Mouse (Mus musculus) liver, postnatal 0 days (tissue): ENCODE results near the gene Ppp1r16b.

Source experiments
- CTCF ChIP-seq: sonication (generic); IDR thresholded peaks from 2 replicates; pipeline ENCODE4 v1.5.1; 2016; ENCODE audit warnings: antibody characterized with exemption, low read depth
- EP300 ChIP-seq: IDR thresholded peaks from 2 replicates; pipeline ENCODE4 v1.6.1; 2016; ENCODE audit warnings: antibody characterized with exemption, low read depth, mild to moderate bottlenecking

GRCm38 (mm10) chr2:158735340-158735739 is 70.1 kb downstream of the Ppp1r16b start:
- TF ChIP-seq CTCF, result no peak
- TF ChIP-seq EP300, result no peak
